ENCODE assay signal across 8 mouse cellular contexts in genomic region chr2:35983869-35984268, GRCm38 (mm10). TPM values are rescaled to one million over a fixed set of nuclear protein-coding genes. Genes with fewer than 3 reads are reported as not detected.
A peak's percentile ranks its signal among the peaks of the same experiment; 100 is the strongest.
DNase-seq lines count a peak whose midpoint lies in the region; TF ChIP-seq lines count a peak whose summit lies in the region.

No protein-coding gene starts in this region.

- H3K9ac ChIP-seq in ES-E14 (ENCODE audit: insufficient read depth, low read depth, low read length, poor library complexity, severe bottlenecking): no peak overlapping the region

- H3K27ac ChIP-seq in heart, embryonic 10.5 days: no peak overlapping the region
- no peak overlapping the region for H3K27ac ChIP-seq in ES-E14 (ENCODE audit: insufficient read depth, low read depth, low read length, poor library complexity, severe bottlenecking)

- in situ Hi-C loops in ES-E14 (cut with MboI; ENCODE audit: low sequenced_read_pairs in 2 of 2, unreplicated experiment in 2 of 2): no loop called here

- H3K36me3 ChIP-seq in heart, embryonic 10.5 days: no peaks in the 10 kb centered on the region
- H3K36me3 ChIP-seq in ES-E14 (ENCODE audit: control insufficient read depth, insufficient read depth, low read length, poor library complexity, severe bottlenecking): no peaks in the 10 kb centered on the region
- no peaks in the 10 kb centered on the region for H3K36me3 ChIP-seq in megakaryocyte, embryonic 14.5 days (replicated peaks; ENCODE audit: low read length)

- H3K4me1 ChIP-seq in heart, embryonic 10.5 days: peaks cover 4% of the 10 kb centered on the region; the same call in 1 of the 2 replicates
- H3K4me1 ChIP-seq in ES-E14 (ENCODE audit: control insufficient read depth in 2 of 2, insufficient read depth in 2 of 2, low read length in 2 of 2, poor library complexity in 1 of 2): no peaks in the 10 kb centered on the region; a peak in 1 of 4 replicates
- H3K4me1 ChIP-seq in megakaryocyte, embryonic 14.5 days: peaks cover 51% of the 10 kb centered on the region

- peaks cover 59% of the 10 kb centered on the region for H3K27me3 ChIP-seq in heart, embryonic 10.5 days (ENCODE audit: insufficient read depth, poor library complexity, severe bottlenecking)
- peaks cover 65% of the 10 kb centered on the region for H3K27me3 ChIP-seq in megakaryocyte, embryonic 14.5 days (replicated peaks)

- 4% methylated on average over 7 of the region's 7 CpGs for WGBS in heart, embryonic 10.5 days

- peak; percentile 62 for DNase-seq in heart, adult 8-10 months (ENCODE audit: low spot score)
- no peak for DNase-seq in heart, embryonic 10.5 days (ENCODE audit: low spot score)
- DNase-seq in ES-E14 (ENCODE audit: low read depth, low spot score): peak; percentile 68
- DNase-seq in cerebellum, adult 18-20 months: peak; percentile 72
- DNase-seq in frontal cortex, postnatal 25 days (ENCODE audit: low spot score in 2 of 2): peak; percentile 27 to 59
- peak; percentile 68 for DNase-seq in layer of hippocampus, adult 9-11 months
- DNase-seq in spleen, postnatal 36 days (ENCODE audit: low spot score in 2 of 2): peak; percentile 25 to 40

- H3K9me3 ChIP-seq in heart, embryonic 10.5 days: no peaks in the 10 kb centered on the region
- H3K9me3 ChIP-seq in ES-E14 (ENCODE audit: control insufficient read depth, insufficient read depth, low read depth, low read length): no peaks in the 10 kb centered on the region
- H3K9me3 ChIP-seq in megakaryocyte, embryonic 14.5 days: no peaks in the 10 kb centered on the region

- H3K4me3 ChIP-seq in heart, embryonic 10.5 days: no peak overlapping the region
- no peak overlapping the region for H3K4me3 ChIP-seq in ES-E14 (ENCODE audit: insufficient read depth in 1 of 2, low read depth in 1 of 2, low read length in 2 of 2, poor library complexity in 1 of 2, severe bottlenecking in 1 of 2)
- H3K4me3 ChIP-seq in megakaryocyte, embryonic 14.5 days (replicated peaks): peak overlapping the region; percentile 42

TF ChIP-seq in ES-E14, 5 proteins besides CTCF, POLR2A, EP300 and RAD21:
- no peak for TF ChIP-seq CHD2 (IDR thresholded peaks at IDR 0.05; ENCODE audit: low read depth, low read length)

RNA-seq across cellular contexts. Expression of gene Ttll11, which starts 4.2 kb away (rescaled TPM):
- 1 to 10 TPM; 1.5 to 2.7 (median 1.8) TPM for total RNA-seq in heart, adult 8-10 months (2022)
- polyA plus RNA-seq in heart, embryonic 10.5 days (2016; fragmentation: Nextera tagmentation; extraction: Ambion mirVana): 0.42 and 0.85 TPM in 2 replicates
- total RNA-seq in ES-E14 (2012; rRNA removed): 0.16 and 0.31 TPM in 2 replicates
- 47.0 and 64.8 TPM in 2 replicates for polyA plus RNA-seq in megakaryocyte, embryonic 14.5 days (2012; ENCODE audit: insufficient read depth, low replicate concordance)
